Mouse (Mus musculus) ES-Bruce4 (cell line): Measurements from ENCODE around the gene Atcay.

Source experiments
- CTCF ChIP-seq: IDR thresholded peaks from one replicate; pipeline ENCODE4 v1.8.1; 2011; ENCODE audit warnings: low read depth, low read length
- POLR2A ChIP-seq: IDR thresholded peaks from one replicate; pipeline ENCODE4 v1.8.1; 2011; ENCODE audit warnings: low read length; ENCODE audit not compliant: insufficient read depth

DNA sequence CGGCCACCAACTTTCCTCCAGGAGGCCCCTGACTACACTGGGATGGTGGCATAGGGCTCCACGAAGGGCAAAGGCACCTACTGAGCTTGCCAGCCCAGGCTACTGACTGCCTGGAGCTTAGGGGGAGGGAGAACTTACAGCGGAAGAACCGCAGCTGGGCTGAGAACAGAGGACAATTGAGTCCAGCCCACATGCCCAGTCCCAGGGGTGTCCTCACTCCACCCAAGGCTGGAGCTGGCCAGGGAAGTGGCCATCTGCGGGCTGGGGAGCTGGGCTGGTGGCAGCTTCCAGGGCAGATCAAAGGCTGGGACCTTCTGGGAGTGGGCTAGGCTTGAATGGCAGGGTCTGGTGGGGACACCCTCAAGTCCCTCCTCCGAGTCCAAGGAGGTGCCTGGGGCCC lies 75.9 kb downstream of the Atcay start:
- no peak for TF ChIP-seq POLR2A
- TF ChIP-seq CTCF = no peak
